Mouse (Mus musculus): ENCODE measurements around the gene Rfx4.

Rfx4 gene

GRCm38 (mm10) chr10:84910194-84910593 lies 154.3 kb downstream of the Rfx4 start:
- DNase-seq (ENCODE audit: low spot score in 2 of 2): no peak

GRCm38 (mm10) chr10:84910758-84911384 lies 155.0 kb downstream of the Rfx4 start:
- no peak for DNase-seq (ENCODE audit: low spot score in 2 of 2)

GRCm38 (mm10) chr10:84913148-84913547 lies 157.3 kb downstream of the Rfx4 start:
- no peak for DNase-seq (ENCODE audit: low spot score in 2 of 2)

GRCm38 (mm10) chr10:84915476-84915875 lies 159.6 kb downstream of the Rfx4 start:
- DNase-seq (ENCODE audit: low spot score in 2 of 2): no peak

GRCm38 (mm10) chr10:84916810-84917730 lies 161.2 kb downstream of the Rfx4 start, which contains the start of gene Ric8b:
TSS of gene Ric8b (plus strand) at chr10:84917616.
- peak; percentile 97 to 98 for DNase-seq (ENCODE audit: low spot score in 2 of 2)

GRCm38 (mm10) chr10:84917731-84918095 lies 161.9 kb downstream of the Rfx4 start:
- peak; percentile 44 to 47 for DNase-seq (ENCODE audit: low spot score in 2 of 2)

GRCm38 (mm10) chr10:84926336-84926735 lies 170.5 kb downstream of the Rfx4 start:
- no peak for DNase-seq (ENCODE audit: low spot score in 2 of 2)

GRCm38 (mm10) chr10:84926885-84927284 lies 171.0 kb downstream of the Rfx4 start:
- no peak for DNase-seq (ENCODE audit: low spot score in 2 of 2)

GRCm38 (mm10) chr10:84928465-84928864 lies 172.6 kb downstream of the Rfx4 start:
- no peak for DNase-seq (ENCODE audit: low spot score in 2 of 2)

GRCm38 (mm10) chr10:84935553-84936209 lies 179.8 kb downstream of the Rfx4 start:
- no peak for DNase-seq (ENCODE audit: low spot score in 2 of 2)

- no peak for DNase-seq (ENCODE audit: low spot score in 2 of 2)
These were observed 181.1 kb downstream of the Rfx4 start for GRCm38 (mm10) chr10:84936832-84937515.

GRCm38 (mm10) chr10:84938094-84938820 lies 182.4 kb downstream of the Rfx4 start:
- no peak for DNase-seq (ENCODE audit: low spot score in 2 of 2)

- no peak for DNase-seq (ENCODE audit: low spot score in 2 of 2)
These were observed 183.0 kb downstream of the Rfx4 start for GRCm38 (mm10) chr10:84938886-84939285.

GRCm38 (mm10) chr10:84940356-84940755 lies 184.5 kb downstream of the Rfx4 start:
- no peak for DNase-seq (ENCODE audit: low spot score in 2 of 2)

- no peak for DNase-seq (ENCODE audit: low spot score in 2 of 2)
These were observed 189.8 kb downstream of the Rfx4 start for GRCm38 (mm10) chr10:84945692-84946091.

- peak in 1 of 2 experiments; percentile 25 for DNase-seq (ENCODE audit: low spot score in 2 of 2)
These were observed 193.3 kb downstream of the Rfx4 start for GRCm38 (mm10) chr10:84948970-84949683.

- no peak for DNase-seq (ENCODE audit: low spot score in 2 of 2)
These were observed 193.8 kb downstream of the Rfx4 start for GRCm38 (mm10) chr10:84949684-84950010.

- no peak for DNase-seq (ENCODE audit: low spot score in 2 of 2)
These were observed 194.5 kb downstream of the Rfx4 start for GRCm38 (mm10) chr10:84950384-84950783.

- DNase-seq (ENCODE audit: low spot score in 2 of 2): no peak
These were observed 198.4 kb downstream of the Rfx4 start for GRCm38 (mm10) chr10:84954236-84954635.

Data from right cerebral cortex, adult 2 months (tissue).